Mouse (Mus musculus) cerebellum, adult 2 months (tissue): ENCODE measurements around the gene Shank2.

Source experiments
- CTCF ChIP-seq: fragments of 200-500 bp; IDR thresholded peaks from 2 replicates; pipeline ENCODE4 v1.5.1; 2011; ENCODE audit warnings: low read depth, mild to moderate bottlenecking, control low read depth, low read length, moderate library complexity, borderline replicate concordance; ENCODE audit not compliant: insufficient read depth
- POLR2A ChIP-seq: fragments of 200-500 bp; IDR thresholded peaks from 2 replicates; pipeline ENCODE4 v1.6.1; 2011; ENCODE audit warnings: low read length, control low read depth, borderline replicate concordance; ENCODE audit not compliant: insufficient read depth

GRCm38 (mm10) chr7:144072219-144072618, 70.5 kb downstream of the Shank2 start:
- TF ChIP-seq CTCF (peak; percentile 32; the same call in 1 of the 2 replicates), POLR2A (no peak)
